Comparison of ENCODE assay signal across 18 mouse cellular contexts in genomic region chr2:109208032-109208431, GRCm38 (mm10).
"Had no signal": no experiment of that assay in that cellular context is flagged by ENCODE, and none has a peak within 500 bp of the region (broad histone marks: within the 10 kb centered on the region; RNA-seq: fewer than 3 reads in every experiment).

No protein-coding gene starts in this region.

- H3K4me2 ChIP-seq: lung, embryonic 15.5 days; midbrain, embryonic 11.5 days; midbrain, embryonic 13.5 days; midbrain, embryonic 15.5 days; neural tube, embryonic 12.5 days; stomach, embryonic 15.5 days had no signal

- H3K9me3 ChIP-seq: lung, embryonic 15.5 days; megakaryocyte, embryonic 14.5 days; midbrain, embryonic 13.5 days; midbrain, embryonic 15.5 days; neural tube, embryonic 12.5 days; stomach, embryonic 15.5 days had no signal

- ATAC-seq: liver, postnatal 0 days; lung, postnatal 0 days; midbrain, embryonic 13.5 days; midbrain, embryonic 15.5 days had no signal

- DNase-seq: liver, postnatal 0 days; lung, adult 2 months; lung, postnatal 14 days; lung, postnatal 36 days; right cerebral cortex, postnatal 14 days; thymus, adult 2 months; thymus, postnatal 25 days; thymus, postnatal 4 days had no signal

- H3K27ac ChIP-seq: lung, embryonic 15.5 days; macrophage; midbrain, embryonic 13.5 days; midbrain, embryonic 15.5 days; neural tube, embryonic 12.5 days; stomach, embryonic 15.5 days; stomach, postnatal 0 days had no signal

- H3K4me3 ChIP-seq: lung, embryonic 15.5 days; megakaryocyte, embryonic 14.5 days; midbrain, embryonic 13.5 days; midbrain, embryonic 15.5 days; neural tube, embryonic 12.5 days; stomach, embryonic 15.5 days had no signal

- H3K9ac ChIP-seq: liver, postnatal 0 days; lung, embryonic 15.5 days; midbrain, embryonic 13.5 days; midbrain, embryonic 15.5 days; neural tube, embryonic 12.5 days; stomach, embryonic 15.5 days had no signal

- H3K27me3 ChIP-seq: lung, embryonic 15.5 days; megakaryocyte, embryonic 14.5 days; midbrain, embryonic 13.5 days; midbrain, embryonic 15.5 days; neural tube, embryonic 12.5 days; stomach, embryonic 15.5 days had no signal

- H3K36me3 ChIP-seq: lung, embryonic 15.5 days; midbrain, embryonic 13.5 days; midbrain, embryonic 15.5 days; neural tube, embryonic 12.5 days; stomach, embryonic 15.5 days had no signal

- H3K4me1 ChIP-seq: lung, embryonic 15.5 days; megakaryocyte, embryonic 14.5 days; midbrain, embryonic 13.5 days; midbrain, embryonic 15.5 days; neural tube, embryonic 12.5 days; stomach, embryonic 15.5 days had no signal
